Mouse (Mus musculus) mouse embryonic stem cell (cell line): ENCODE measurements at regions not wholly inside any gene's neighbourhood (a gene's known extent, or its start where the extent isn't known, plus 50 kb on each side); places are given as distances from the start of the nearest gene placed in this dataset.

Source experiments
- in situ Hi-C, 2 experiments: fragments of 300-500 bp; cut with MboI; formaldehyde crosslinking; loops; 1 replicate in 1 of 2; 3 replicates in 1 of 2; pipeline ENCODE4 v1.14.3; 2019 to 2020; ENCODE audit warnings: low sequenced_read_pairs in 2 of 2, low pct_unique_long_range_greater_than_20kb in 1 of 2, mixed read lengths in 1 of 2; ENCODE audit not compliant: unreplicated experiment in 1 of 2

DNA sequence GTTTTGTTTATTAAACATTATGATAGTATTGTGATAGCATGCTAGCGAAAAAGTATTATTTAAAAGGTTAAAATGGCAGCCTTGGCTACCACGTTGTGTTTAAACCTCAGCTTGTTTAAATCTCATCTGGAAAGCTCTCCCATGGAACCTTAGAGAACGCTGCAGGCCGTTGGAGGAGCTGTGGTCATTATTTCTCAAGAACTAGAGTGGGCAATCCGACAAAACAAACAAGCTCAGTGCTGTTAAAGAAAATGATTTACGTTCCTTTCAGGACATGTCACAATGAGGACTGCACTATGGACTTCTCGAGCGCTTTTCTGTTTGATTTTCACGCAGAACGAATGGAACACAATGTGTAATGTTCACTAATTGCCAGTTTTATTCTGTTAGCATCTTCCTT lies 178.9 kb downstream of the Dusp6 start:
- in situ Hi-C loops: no loop called here

- in situ Hi-C loops: no loop called here
Measured at GRCm38 (mm10) chr10:99443453-99444170, 180.6 kb downstream of the Dusp6 start.

GRCm38 (mm10) chr10:99450714-99451625 lies 187.9 kb downstream of the Dusp6 start:
- in situ Hi-C loops: no loop called here

DNA sequence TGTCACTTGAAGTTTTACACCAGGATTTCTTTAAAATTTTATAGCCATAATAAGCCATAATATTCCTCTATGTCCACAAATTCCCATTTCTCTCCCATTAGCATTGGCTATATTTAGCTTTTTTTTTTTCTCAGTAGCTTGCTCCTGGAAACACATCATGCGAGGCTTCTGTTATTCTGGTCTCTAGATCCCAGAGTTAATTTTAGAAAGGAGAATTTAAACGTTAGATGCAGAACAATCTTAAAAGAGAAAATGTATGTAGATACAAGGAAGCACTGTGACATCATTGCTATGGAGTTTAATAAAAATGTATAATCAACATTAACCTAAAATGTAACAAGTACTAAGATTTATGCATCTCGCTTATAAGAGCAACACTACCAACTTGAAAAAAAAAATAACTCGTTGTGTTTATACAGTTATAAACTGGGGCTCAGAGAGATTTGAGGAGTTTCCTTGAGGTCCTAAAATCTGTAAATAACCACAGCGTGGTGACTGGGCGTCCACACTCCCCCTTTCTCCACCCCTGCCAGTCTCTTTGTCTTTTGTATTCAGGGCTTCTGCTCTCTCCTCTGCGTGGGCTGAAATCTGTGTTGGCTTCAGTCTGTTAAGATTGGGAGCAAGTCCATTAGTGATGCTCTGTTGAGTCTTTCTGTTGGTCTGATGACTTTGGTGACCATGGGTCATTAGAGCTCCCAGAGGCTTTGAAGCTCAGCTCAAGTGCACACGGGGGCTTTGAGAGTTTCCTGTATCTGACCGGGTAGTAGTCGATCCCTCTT lies 188.8 kb downstream of the Dusp6 start:
- in situ Hi-C loops: no loop called here

GRCm38 (mm10) chr10:99456180-99456579 lies 193.1 kb downstream of the Dusp6 start:
- in situ Hi-C loops: no loop called here

DNA sequence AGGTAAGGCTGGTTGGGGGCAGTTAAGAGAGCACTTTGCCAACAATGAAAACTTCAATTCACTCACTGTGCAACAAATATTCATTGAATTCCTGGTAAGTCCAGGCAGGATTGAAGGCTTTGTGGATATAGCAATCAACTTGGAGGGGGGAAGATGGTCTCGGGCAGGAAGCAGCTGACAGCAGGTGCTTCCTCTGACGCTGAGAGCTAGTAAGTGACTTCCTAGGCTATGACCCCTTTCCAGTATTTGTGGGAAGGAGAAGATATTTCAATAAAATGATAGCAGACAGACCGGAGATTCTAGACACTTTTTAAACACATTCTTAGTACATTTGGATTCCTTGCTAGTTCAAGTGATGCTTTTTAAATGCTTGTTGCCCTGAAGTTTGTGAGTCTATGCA lies 195.0 kb downstream of the Dusp6 start:
- in situ Hi-C loops: no loop called here

DNA sequence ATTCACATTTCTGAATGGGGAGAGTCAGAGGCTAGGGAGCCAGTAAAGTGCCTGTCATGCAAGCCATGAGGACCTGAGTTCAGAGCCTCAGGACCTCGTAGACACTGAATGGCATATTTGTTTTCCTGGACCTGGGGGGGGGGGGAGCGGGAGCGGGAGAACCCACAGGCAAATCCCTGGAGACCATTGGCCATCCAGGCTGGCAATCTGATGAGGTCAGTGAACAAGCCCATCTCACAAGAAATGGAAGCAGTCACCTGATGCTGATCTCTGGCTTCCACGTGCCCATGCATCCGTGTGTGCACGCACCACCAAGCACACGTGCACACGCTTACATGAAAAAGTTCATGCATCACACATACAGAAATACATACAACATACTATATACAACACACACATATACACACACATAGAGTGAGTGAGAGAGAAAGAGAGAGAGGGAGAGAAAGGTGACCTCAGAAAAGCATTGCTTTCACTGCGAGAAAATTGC lies 196.2 kb downstream of the Dusp6 start:
- in situ Hi-C loops: no loop called here

- in situ Hi-C loops: no loop called here
Measured at GRCm38 (mm10) chr10:99459823-99460361, 196.9 kb downstream of the Dusp6 start.

- in situ Hi-C loops: no loop called here
Measured at GRCm38 (mm10) chr10:99460847-99461445, 197.9 kb downstream of the Dusp6 start.

DNA sequence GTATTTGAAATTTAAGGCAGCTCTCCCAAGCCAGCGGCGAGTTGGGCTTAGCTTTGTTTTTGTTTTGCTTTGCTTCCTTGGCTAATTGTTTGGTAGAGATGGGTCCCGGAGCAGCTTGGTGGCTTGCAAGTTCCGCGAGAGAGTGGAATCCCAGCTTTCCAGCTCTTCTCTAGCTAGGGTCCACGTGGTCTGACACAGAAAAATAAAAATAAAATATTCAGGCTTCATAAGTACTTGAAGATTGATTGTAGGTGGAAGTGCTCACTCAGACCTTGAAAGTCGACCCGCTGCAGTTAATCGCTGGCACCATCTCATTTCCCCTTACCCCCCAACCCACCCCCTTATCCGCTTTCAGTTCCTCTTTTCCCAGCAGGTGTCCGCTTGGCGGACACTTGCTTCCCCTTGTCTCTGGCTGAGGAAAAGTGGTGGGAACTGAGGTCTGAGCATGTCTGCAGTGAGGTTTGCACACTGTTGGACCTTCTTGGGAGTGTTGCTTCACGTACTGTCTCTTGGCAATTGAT lies 198.5 kb downstream of the Dusp6 start:
- in situ Hi-C loops: no loop called here

DNA sequence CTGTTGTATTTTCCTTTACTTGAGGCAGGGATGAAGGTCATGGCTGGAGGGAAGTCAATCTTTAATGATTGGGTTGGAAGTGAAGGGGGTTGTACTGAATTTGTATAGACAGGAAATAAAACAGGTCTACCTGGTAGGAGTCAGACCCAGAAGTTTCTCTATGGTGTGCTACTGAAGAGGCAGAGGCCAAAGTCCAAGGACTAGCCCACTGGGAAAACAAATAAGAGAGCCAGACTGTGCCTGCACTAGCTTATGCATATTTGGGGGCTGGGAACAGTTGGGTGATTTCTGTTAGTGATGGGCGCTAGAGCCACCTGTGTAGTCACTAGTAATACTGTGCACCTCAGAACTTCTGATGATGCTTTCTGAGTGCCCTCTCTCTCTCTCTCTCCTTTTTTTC lies 203.7 kb downstream of the Dusp6 start:
- in situ Hi-C loops: no loop called here

GRCm38 (mm10) chr10:99467319-99467842 lies 204.3 kb downstream of the Dusp6 start:
- in situ Hi-C loops: no loop called here

DNA sequence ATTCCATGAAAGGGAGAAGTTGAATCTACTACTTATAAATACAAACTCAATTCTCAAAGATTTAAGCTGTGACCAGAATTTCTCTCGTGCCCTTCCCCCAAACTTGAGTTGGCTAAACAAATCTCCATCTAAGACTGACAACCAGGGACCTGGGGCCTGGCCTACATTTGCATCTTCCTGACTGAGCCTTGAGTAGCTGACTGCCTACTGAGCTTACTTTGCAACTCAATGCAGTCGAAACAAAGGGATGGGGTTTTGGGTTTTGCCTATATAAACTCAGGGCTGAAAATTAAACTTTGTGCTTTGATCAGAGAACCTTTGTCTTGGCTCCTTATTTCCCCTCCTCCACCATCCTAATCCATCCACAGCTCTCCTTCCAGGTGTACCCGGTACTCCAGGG lies 205.9 kb downstream of the Dusp6 start:
- in situ Hi-C loops: no loop called here

GRCm38 (mm10) chr10:99471832-99472497 lies 208.9 kb downstream of the Dusp6 start:
- in situ Hi-C loops: no loop called here

GRCm38 (mm10) chr10:99472806-99473205 lies 209.8 kb downstream of the Dusp6 start:
- in situ Hi-C loops: no loop called here

DNA sequence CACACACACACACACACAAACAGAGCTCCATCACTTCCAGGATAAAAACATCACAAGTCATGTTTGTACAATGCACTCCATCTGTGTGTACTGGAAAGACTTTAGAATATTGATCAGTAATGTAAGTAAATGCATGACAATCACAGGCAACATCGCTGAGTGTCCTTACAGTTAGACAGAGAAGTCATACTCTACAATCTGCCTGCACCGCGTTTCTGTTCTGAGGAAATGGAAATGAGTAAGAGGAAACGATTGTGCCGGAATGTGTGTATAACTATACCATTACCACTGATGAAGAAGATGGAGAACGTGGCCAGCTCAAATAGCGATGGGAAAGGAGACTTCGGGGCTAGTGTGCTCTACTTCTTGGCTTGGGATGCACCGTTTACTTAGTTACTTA lies 210.7 kb downstream of the Dusp6 start:
- in situ Hi-C loops: no loop called here

- in situ Hi-C loops: no loop called here
Measured at GRCm38 (mm10) chr10:99474546-99474945, 211.5 kb downstream of the Dusp6 start.
